Mouse (Mus musculus) monocyte, adult 5-6 weeks (primary cell): Measurements from ENCODE around the gene Gm6217. TPM values are rescaled to one million over a fixed set of nuclear protein-coding genes. Genes with fewer than 3 reads are reported as not detected.
"Not testable (repeated sequence)": the region's sequence is repeated elsewhere in the genome, so short reads cannot be mapped to it uniquely, and the experiment has no call there.

Experiments
- ATAC-seq: fragments of 153-309, 156-312 bp; replicated peaks from 2 replicates; pipeline ENCODE4 v1.8.0; 2017; ENCODE audit warnings: mild to moderate bottlenecking; ENCODE audit not compliant: low TSS enrichment, insufficient number of reproducible peaks, severe bottlenecking, poor library complexity, low FRiP score
- total RNA-seq: library from RNA; stranded (forward); fragments of 200-1000, 200-491, 200-594 nt; gene quantifications from 3 replicates; pipeline ENCODE4 v1.2.3, GENCODE M21; 2017

Gene Gm6217
- not detected in 3 replicates for total RNA-seq

DNA sequence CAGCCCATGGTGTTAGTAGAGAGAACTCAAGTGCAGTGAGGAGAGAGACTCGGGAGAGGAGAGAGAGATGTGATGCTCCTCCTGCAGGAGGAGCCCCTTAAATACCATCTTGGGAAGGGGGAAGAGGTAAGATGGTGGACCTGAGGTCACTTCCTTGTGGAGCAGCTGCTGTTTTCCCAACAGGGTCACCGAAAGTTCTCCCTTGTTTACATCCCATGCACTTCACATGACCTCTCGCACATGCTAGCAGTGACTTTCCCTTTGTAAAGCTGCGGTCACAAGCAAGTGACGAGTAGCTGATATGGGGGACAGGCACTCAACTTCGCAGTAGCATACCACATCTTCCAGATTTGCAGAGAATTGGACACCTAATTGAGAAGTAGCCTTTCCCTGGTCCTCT is at the start of gene Gm6217:
Gm6217 (minus strand) TSS at position 74 of the 400 bp plus-strand sequence.
- not testable (repeated sequence) for ATAC-seq

DNA sequence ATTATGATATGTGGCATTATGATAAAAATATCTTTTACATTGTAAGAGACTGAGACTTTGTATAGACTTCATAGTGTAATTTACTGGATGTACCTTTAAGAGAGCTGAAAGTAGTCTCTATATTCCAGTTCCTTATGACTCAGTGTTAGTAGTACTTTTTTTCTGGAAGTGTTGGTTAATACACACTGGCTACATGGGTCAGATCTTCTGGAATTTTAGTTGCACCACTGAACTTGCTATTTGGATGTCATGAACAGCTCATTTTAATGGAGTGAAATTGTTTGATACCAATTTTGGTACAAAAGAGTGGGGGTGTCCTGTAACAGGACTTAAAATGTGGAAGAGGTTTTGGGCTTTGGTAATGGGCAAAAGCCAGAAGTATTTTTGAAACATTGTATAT is 46.6 kb upstream of the Gm6217 start:
- ATAC-seq: no peak

DNA sequence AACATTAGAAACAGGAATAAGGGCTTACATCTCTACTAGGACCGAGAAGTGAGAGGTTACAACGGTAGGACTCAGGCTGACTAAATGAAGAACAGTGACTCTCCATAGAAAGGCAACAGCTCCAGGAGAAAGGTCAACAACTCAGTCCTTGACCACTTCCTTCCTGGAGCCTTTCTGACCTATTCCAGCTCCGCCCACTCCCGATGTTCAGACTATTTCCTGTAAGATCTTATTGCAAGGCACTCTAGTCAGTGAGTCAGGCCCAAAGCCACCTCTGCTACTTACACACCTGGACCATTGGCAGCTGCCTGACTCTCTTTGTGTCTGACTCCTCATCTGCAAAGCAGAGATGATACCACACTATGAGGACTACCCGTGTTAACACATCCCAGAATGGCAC is 44.6 kb upstream of the Gm6217 start:
- no peak for ATAC-seq

DNA sequence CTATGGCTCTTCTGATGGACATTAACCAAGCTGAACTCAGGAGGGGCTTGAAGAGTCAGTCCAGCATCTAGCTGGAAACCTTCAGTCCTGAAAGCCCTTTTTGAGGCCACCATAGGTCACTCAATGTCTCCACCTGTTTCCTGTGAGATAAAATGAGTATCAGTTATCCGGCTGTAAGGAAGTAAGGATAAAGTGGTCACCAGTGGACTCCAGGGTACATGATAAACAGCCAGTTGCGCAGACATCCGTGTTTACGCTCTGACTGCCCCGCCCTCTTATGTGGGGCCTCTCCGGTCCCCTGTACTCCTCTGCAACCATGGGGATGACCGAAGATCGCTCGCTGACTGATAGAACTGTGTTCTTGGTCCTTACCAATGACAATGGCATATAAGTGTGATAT is 43.1 kb upstream of the Gm6217 start:
- no peak for ATAC-seq

DNA sequence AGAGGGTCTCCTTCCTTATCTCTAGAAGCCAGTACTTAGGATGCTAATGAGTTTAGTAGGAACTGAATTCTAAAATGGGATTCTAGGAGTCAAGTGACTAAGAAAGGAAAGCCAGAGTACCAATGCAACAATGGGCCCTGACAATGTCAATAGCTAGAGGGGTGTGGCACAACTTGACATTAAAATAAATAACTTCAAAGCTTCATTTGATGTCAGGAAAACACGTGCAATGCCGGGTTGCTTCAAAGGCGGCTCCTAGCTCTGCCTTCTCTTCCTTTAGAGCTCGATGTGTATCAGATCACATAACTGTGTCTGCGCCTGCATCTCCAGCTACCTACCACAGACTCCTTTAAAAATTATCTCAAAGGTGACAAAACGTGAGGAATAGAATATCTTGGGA is 42.7 kb upstream of the Gm6217 start:
- no peak for ATAC-seq

DNA sequence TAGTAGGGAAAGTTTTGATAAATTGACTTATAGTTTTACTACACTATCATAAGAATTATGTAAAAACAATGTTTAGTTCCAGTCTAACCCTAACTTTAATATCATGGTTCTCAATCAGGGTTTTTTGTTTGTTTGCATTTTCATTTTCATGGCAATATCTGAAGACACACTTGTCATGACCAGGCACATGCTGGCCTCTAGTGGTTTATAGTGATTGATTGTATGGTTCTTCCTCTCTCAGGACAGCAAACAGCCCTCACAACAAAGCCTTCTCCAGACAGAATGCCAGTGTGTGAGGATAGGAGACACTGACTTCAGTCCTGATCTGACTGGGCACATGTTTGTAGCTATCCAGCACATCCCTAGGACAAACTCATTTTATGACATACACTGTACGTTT is 42.0 kb upstream of the Gm6217 start:
- ATAC-seq: no peak

DNA sequence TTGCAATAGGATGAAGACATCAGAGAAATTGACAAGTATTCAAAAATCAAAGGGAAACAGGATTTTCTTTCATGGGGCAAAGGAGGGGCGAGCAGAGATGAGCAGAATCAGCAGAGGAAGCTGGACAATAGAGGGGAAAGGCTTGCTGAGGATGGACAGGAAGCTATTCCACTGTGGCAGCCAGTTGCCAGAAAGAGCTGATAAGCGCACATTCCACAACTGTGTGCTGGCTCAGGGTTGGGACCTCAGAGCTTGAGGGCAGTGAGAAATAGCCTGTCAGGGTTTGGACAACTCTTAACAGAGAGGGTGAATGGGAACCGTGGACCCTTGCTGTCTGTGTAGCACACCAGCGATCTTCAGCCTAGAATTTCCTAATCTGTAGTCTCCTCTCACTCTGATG is 40.8 kb upstream of the Gm6217 start:
- ATAC-seq: no peak

DNA sequence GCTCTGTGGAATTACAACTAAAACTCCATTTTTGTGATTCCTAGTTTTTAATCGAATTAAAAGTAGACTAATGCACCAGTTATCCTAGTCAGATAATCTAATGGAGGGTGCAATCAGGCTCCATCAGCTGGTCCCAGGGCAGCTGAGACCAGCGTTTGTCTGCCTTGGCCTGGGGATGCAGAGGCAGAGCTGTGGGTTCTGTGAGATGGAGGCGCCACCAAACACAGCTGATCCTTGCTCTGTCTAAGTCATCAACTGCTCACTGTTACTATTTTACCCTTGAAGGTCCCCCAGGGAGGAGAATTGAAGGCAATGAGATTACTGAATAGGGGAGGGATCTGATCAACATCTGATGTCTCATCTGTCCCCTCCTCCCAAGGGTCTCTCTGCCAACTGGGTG is 35.2 kb upstream of the Gm6217 start:
- ATAC-seq: no peak

DNA sequence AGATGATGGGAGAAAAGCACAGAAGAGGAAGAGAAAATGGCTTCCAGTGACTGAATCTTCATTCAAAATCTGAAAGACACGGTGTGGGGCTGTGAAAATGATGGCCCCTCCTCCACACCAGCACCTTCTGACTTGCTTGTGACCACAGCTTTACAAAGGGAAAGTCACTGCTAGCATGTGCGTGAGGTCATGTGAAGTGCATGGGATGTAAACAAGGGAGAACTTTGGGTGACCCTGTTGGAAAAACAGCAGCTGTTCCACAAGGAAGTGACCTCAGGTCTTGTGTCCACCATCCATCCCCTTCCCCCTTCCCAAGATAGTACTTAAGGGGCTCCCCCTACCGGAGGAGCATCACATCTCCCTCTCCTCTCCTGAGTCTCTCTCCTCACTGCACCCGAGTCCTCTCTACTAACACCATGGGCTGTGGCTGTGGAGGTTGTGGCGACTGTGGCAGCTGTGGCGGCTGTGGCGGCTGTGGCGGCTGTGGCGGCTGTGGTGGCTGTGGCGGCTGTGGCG is 28.7 kb upstream of the Gm6217 start, which contains the start of gene Gm47955:
Gm47955 (plus strand) TSS at position 417 of the 516 bp plus-strand sequence.
- no peak for ATAC-seq

DNA sequence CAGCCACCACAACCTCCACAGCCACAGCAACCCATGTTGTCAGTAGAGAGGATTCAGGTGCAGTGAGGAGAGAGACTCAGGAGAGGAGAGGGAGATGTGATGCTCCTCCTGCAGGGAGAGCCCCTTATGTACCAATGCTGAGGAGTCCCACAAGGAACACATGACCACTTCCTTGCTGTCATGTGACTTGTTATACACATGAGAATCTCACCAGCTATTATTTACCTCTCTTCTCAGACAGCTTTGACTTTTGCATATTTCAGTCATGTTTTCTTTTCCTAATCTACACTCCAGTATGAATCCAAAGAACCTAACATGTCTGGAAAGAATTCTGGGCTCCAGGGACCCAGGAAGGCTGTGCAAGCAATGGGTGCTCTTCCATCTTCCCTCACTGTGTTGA is 24.7 kb upstream of the Gm6217 start, which contains the start of gene Gm7544:
Gm7544 (minus strand) TSS at position 101 of the 400 bp plus-strand sequence.
- ATAC-seq: not testable (repeated sequence)

DNA sequence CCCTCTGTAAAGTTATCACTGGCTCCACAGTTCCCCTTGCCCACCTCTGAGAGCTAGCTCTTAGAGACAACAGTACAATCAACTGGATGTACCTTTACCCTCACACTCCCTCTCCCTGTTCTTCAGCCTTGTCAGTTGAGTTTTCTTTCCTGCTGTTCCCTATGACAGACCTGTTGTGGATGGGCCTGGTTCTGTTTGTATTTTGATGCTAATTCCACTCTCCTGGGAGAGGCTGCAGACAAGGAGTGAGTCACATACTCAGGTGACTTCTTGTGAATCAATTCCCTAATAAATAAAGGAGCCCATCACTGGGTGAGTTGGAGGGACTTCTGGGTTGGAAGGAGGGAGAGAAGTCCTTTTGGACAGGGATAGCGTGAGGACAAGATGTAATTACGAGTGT is 17.4 kb upstream of the Gm6217 start:
- ATAC-seq: no peak

DNA sequence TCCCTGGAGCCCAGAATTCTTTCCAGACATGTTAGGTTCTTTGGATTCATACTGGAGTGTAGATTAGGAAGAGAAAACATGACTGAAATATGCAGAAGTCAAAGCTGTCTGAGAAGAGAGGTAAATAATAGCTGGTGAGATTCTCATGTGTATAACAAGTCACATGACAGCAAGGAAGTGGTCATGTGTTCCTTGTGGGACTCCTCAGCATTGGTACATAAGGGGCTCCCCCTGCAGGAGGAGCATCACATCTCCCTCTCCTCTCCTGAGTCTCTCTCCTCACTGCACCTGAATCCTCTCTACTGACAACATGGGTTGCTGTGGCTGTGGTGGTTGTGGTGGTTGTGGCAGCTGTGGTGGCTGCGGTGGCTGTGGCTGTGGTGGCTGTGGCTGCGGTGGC is 14.8 kb upstream of the Gm6217 start:
- ATAC-seq: not testable (repeated sequence)

DNA sequence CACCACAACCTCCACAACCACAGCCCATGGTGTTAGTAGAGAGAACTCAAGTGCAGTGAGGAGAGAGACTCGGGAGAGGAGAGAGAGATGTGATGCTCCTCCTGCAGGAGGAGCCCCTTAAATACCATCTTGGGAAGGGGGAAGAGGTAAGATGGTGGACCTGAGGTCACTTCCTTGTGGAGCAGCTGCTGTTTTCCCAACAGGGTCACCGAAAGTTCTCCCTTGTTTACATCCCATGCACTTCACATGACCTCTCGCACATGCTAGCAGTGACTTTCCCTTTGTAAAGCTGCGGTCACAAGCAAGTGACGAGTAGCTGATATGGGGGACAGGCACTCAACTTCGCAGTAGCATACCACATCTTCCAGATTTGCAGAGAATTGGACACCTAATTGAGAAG is 12.1 kb upstream of the Gm6217 start, which contains the start of gene A030003K21Rik:
A030003K21Rik (minus strand) TSS at position 94 of the 400 bp plus-strand sequence.
- not testable (repeated sequence) for ATAC-seq

DNA sequence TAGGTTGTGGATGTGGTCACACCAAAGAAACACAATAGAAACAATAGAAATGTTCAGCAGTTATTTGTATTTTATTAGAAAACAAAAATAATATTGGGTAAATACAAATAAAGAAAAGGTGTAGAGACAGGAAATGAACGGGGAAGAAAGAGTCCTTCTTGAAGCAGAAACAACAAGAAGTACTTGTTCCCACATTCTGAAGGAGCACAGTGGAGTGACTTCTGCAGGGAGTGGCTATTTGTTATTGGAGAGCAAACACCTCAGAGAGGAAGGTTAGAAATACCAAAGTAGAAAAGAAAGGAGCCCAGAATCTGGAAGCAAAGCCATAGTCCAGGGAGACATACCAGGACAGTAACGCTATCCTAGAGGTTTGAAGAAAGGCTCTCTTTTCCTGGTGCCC is 11.3 kb upstream of the Gm6217 start:
- ATAC-seq: not testable (repeated sequence)

DNA sequence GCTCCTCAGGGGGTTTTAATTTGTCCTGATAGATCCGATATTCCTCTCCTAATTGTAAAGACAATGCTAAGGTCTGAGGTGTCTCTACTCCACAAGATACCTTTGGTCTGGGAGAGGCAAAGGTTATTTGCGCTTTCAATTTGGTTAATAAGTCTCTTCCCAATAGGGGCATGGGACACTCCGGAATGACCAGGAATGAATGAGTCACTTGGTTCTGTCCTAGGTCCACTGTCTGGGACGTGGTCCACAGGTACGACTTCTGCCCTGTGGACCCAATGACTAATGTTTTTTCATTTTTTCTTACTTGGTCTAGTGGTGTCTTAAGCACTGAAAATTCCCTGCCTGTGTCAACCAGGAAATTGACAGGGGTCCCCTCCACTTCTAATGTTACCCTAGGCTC is 7.5 kb upstream of the Gm6217 start:
- ATAC-seq: no peak

DNA sequence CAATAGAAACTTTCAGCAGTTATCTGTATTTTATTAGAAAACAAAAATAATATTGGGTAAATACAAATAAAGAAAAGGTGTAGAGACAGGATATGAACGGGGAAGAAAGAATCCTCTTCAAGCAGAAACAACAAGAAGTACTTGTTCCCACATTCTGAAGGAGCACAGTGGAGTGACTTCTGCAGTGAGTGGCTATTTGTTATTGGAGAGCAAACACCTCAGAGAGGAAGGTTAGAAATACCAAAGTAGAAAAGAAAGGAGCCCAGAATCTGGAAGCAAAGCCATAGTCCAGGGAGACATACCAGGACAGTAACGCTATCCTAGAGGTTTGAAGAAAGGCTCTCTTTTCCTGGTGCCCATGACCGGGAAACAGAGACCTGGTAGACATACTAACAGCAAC is 641 bp downstream of the Gm6217 start:
- not testable (repeated sequence) for ATAC-seq

DNA sequence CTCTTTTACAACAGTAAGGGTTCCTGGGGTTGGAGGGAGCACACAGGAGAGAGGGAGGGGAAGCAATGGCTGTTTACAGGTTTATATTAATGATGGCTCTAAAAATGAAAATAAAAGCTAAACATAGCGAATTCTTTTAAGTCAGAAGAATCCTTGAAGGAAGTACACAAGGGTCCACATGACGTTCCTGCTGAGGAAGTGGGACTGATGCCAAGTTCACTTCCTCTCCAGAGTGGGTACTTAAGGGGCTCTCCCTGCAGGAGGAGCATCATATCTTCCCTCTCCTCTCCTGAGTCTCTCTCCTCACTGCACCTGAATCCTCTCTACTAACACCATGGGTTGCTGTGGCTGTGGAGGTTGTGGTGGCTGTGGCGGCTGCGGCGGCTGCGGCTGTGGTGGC is 6.5 kb downstream of the Gm6217 start, which contains the start of gene A030014E15Rik:
A030014E15Rik (plus strand) TSS at position 268 of the 400 bp plus-strand sequence.
- no peak for ATAC-seq

DNA sequence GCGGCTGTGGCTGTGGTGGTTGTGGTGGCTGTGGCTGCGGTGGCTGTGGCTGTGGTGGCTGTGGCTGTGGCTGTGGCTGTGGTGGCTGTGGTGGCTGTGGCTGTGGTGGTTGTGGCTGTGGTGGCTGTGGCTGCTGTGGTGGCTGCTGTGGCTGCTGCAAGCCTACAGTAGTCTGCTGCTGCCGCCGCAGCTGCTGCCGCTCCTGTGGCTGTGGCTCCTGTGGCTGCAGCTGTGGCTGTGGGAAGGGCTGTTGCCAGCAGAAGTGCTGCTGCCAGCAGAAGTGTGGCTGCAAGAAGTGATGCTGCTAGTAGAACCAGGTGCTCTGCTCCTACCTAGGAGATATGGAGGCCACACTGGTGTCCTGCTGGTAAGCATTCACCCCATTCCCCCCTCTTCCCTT is 17.8 kb downstream of the Gm6217 start:
- ATAC-seq: not testable (repeated sequence)

DNA sequence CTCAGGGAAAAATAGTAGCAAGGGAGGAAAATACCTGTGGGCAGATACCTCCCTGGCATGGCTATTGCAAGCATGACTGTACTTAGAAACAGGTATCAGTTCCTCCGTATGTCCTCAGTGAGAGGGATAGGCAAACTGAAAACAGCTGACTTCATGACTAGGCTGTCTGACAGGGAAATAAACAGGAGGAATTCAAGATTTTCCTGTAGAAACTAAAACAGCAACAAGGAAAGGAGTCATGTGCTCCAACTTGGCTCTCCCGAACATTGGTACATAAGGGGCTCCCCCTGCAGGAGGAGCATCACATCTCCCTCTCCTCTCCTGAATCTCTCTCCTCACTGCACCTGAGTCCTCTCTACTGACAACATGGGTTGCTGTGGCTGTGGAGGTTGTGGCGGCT is 18.2 kb downstream of the Gm6217 start, which contains the start of gene A030005L19Rik:
A030005L19Rik (plus strand) TSS at position 301 of the 400 bp plus-strand sequence.
- no peak for ATAC-seq

DNA sequence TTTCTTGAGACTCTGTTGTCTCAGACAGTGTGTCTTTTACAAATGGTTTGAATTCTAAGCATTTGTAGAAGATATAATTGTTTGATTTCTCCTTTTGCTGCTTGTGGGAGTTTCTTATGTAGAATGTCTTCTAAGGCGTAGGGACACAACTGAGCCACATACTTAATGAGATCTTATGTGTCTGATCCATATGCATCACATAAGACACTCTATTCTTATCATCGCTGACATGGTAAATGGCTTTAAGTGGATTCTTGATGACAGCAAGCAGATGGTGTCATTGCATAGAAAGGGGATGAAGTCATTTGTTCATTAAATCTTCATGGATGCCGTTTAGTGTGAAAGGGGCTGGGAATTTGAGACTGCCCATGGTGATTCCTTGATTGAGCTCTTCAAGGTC is 25.3 kb downstream of the Gm6217 start:
- no peak for ATAC-seq

DNA sequence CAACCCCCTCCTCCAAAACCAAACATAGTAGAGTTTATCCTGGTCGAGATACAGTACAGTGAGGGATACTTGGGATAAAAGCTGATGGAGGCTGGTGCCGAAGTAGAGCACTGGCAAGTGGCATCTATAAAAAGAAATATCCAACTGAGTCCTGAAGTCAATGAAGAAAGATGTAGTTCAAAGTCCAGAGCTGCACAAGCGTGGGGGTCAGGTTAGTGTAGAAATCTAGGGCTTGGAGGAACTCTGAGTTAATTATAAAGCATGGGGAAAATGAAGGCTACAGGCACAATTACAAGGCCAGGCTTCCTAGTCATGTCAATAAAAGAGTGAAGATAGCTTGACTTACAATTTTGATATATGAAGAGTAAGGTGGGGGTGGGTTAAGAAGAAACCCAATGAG is 30.0 kb downstream of the Gm6217 start:
- no peak for ATAC-seq
